ENCODE assay signal across 31 mouse cellular contexts in genomic region chr19:4567665-4568064, GRCm38 (mm10). TPM values are rescaled to one million over a fixed set of nuclear protein-coding genes. Genes with fewer than 3 reads are reported as not detected.
DNase-seq lines count a peak whose midpoint lies in the region; ATAC-seq and TF ChIP-seq lines count a peak whose summit lies in the region.
"Had no signal": no experiment of that assay in that cellular context is flagged by ENCODE, and none has a peak within 500 bp of the region (broad histone marks: within the 10 kb centered on the region; RNA-seq: fewer than 3 reads in every experiment).

No protein-coding gene starts in this region.

- H3K9me3 ChIP-seq in liver, embryonic 12.5 days (replicated peaks), result no peaks in the 10 kb centered on the region
- H3K9me3 ChIP-seq in liver, postnatal 0 days (ENCODE audit: low read length), result no peaks in the 10 kb centered on the region
- H3K9me3 ChIP-seq: embryonic facial prominence, embryonic 12.5 days; G1E; heart, embryonic 13.5 days; limb, embryonic 13.5 days; lung, embryonic 15.5 days; midbrain, embryonic 12.5 days; neural tube, embryonic 13.5 days; stomach, embryonic 15.5 days had no signal

- no peak for TF ChIP-seq EP300 in liver, postnatal 0 days (IDR thresholded peaks at IDR 0.05; ENCODE audit: low read depth)

- 46% methylated on average over 2 of the region's 2 CpGs for WGBS in liver, embryonic 12.5 days (ENCODE audit: insufficient replicate concordance)
- 37% methylated on average over 2 of the region's 2 CpGs for WGBS in liver, postnatal 0 days (ENCODE audit: insufficient replicate concordance)

- peak overlapping the region; percentile 96 for H3K27ac ChIP-seq in liver, embryonic 12.5 days
- H3K27ac ChIP-seq in liver, postnatal 0 days (ENCODE audit: low read depth), result peak overlapping the region; percentile 98
- H3K27ac ChIP-seq: embryonic facial prominence, embryonic 12.5 days; gastrocnemius, adult 2 months; hindbrain, embryonic 14.5 days; limb, embryonic 13.5 days; lung, embryonic 15.5 days; midbrain, embryonic 12.5 days; neural tube, embryonic 13.5 days had no signal

- no peaks in the 10 kb centered on the region for H3K36me3 ChIP-seq in liver, embryonic 12.5 days
- no peaks in the 10 kb centered on the region for H3K36me3 ChIP-seq in liver, postnatal 0 days (replicated peaks; ENCODE audit: insufficient read depth, low read length)
- H3K36me3 ChIP-seq: embryonic facial prominence, embryonic 12.5 days; G1E; heart, embryonic 13.5 days; limb, embryonic 13.5 days; lung, embryonic 15.5 days; midbrain, embryonic 12.5 days; neural tube, embryonic 13.5 days; stomach, embryonic 15.5 days had no signal

- H3K4me3 ChIP-seq in liver, embryonic 12.5 days, result no peak overlapping the region
- no peak overlapping the region for H3K4me3 ChIP-seq in liver, postnatal 0 days (ENCODE audit: low read depth, low read length)
- H3K4me3 ChIP-seq: embryonic facial prominence, embryonic 12.5 days; gastrocnemius, adult 2 months; heart, embryonic 13.5 days; limb, embryonic 13.5 days; lung, embryonic 15.5 days; midbrain, embryonic 12.5 days; neural tube, embryonic 13.5 days; stomach, embryonic 15.5 days had no signal

- TF ChIP-seq CTCF in liver, postnatal 0 days (IDR thresholded peaks at IDR 0.05; ENCODE audit: low read depth), result no peak

- no peak for ATAC-seq in liver, embryonic 12.5 days
- ATAC-seq in liver, postnatal 0 days, result no peak
- ATAC-seq: forebrain, embryonic 14.5 days; intestine, postnatal 0 days; Patski had no signal

- no peaks in the 10 kb centered on the region for H3K27me3 ChIP-seq in liver, embryonic 12.5 days (replicated peaks)
- no peaks in the 10 kb centered on the region for H3K27me3 ChIP-seq in liver, postnatal 0 days (ENCODE audit: insufficient read depth, low read length)
- H3K27me3 ChIP-seq: CH12.LX; embryonic facial prominence, embryonic 12.5 days; heart, embryonic 13.5 days; limb, embryonic 13.5 days; lung, embryonic 15.5 days; neural tube, embryonic 13.5 days; Patski; stomach, embryonic 15.5 days had no signal

- DNase-seq in adrenal gland, adult (ENCODE audit: inconsistent age in 2 of 2, low spot score in 1 of 2), result peak; percentile 25 to 65
- no peak for DNase-seq in adrenal gland, postnatal 14 days
- peak; percentile 21 for DNase-seq in ES-CJ7 (ENCODE audit: low read depth, low spot score)
- DNase-seq in liver, postnatal 0 days, result no peak
- no peak for DNase-seq in heart, adult 18-20 months
- DNase-seq in urinary bladder, postnatal 36 days (ENCODE audit: low spot score in 2 of 2), result no peak
- no peak for DNase-seq in gastrocnemius, postnatal 10 days
- DNase-seq: adrenal gland, adult 2 months; cerebellum, adult 2 months; cerebellum, postnatal 36 days; gastrocnemius, adult 2 months; heart, postnatal 10 days; kidney, adult 9 months; kidney, postnatal 10 days; lung, postnatal 36 days; thymus, adult 18-20 months; thymus, postnatal 25 days had no signal

- H3K9ac ChIP-seq in liver, embryonic 12.5 days, result peak overlapping the region; percentile 52
- H3K9ac ChIP-seq in liver, postnatal 0 days (replicated peaks), result 0 out of 2 replicates have a peak overlapping the region, but pooled peaks have one; percentile 22
- H3K9ac ChIP-seq: embryonic facial prominence, embryonic 12.5 days; heart, embryonic 13.5 days; hindbrain, embryonic 14.5 days; limb, embryonic 13.5 days; lung, embryonic 15.5 days; midbrain, embryonic 12.5 days; neural tube, embryonic 13.5 days; stomach, embryonic 15.5 days had no signal

- H3K4me2 ChIP-seq in liver, embryonic 12.5 days, result no peak overlapping the region
- H3K4me2 ChIP-seq in liver, postnatal 0 days (ENCODE audit: low read depth, low read length), result no peak overlapping the region
- H3K4me2 ChIP-seq: embryonic facial prominence, embryonic 12.5 days; heart, embryonic 13.5 days; hindbrain, embryonic 14.5 days; limb, embryonic 13.5 days; lung, embryonic 15.5 days; midbrain, embryonic 12.5 days; neural tube, embryonic 13.5 days; stomach, embryonic 15.5 days had no signal

- H3K4me1 ChIP-seq in liver, embryonic 12.5 days, result peaks cover 91% of the 10 kb centered on the region
- H3K4me1 ChIP-seq in liver, postnatal 0 days (ENCODE audit: insufficient read depth), result peaks cover 64% of the 10 kb centered on the region
- H3K4me1 ChIP-seq: embryonic facial prominence, embryonic 12.5 days; limb, embryonic 13.5 days; lung, embryonic 15.5 days; stomach, embryonic 15.5 days had no signal

RNA-seq across cellular contexts. Expression of gene Lrfn4, which starts 47.8 kb away (rescaled TPM):
- 6.1 and 7.6 TPM in 2 replicates for total RNA-seq in adrenal gland, postnatal 14 days (2021)
- 2.6 and 2.7 TPM in 2 replicates for polyA plus RNA-seq in liver, embryonic 12.5 days (2016; fragmentation: Nextera tagmentation; extraction: Ambion mirVana)
- 0.15 and 0.21 TPM in 2 replicates for polyA plus RNA-seq in liver, postnatal 0 days (2015; fragmentation: Nextera tagmentation; extraction: Ambion mirVana)
- 1 to 10 TPM; 5.4 to 8.5 TPM for total RNA-seq in heart, adult 18-20 months (2021)
- total RNA-seq in gastrocnemius, postnatal 10 days (2021), result 1 to 10 TPM; 5.1 to 7.1 TPM

RNA-seq across cellular contexts. Expression of gene Pcx, which starts 57.4 kb away (rescaled TPM):
- total RNA-seq in adrenal gland, postnatal 14 days (2021), result 351 and 352 TPM in 2 replicates
- polyA plus RNA-seq in liver, embryonic 12.5 days (2016; fragmentation: Nextera tagmentation; extraction: Ambion mirVana), result 34.3 and 34.8 TPM in 2 replicates
- polyA plus RNA-seq in liver, postnatal 0 days (2015; fragmentation: Nextera tagmentation; extraction: Ambion mirVana), result 220 and 283 TPM in 2 replicates
- 10 to 100 TPM; 44.9 to 96.4 TPM for total RNA-seq in heart, adult 18-20 months (2021)
- 10 to 100 TPM; 12.7 to 18.1 TPM for total RNA-seq in gastrocnemius, postnatal 10 days (2021)

RNA-seq across cellular contexts. Expression of gene Rce1, which starts 57.8 kb away (rescaled TPM):
- 26.1 and 28.6 TPM in 2 replicates for total RNA-seq in adrenal gland, postnatal 14 days (2021)
- polyA plus RNA-seq in liver, embryonic 12.5 days (2016; fragmentation: Nextera tagmentation; extraction: Ambion mirVana), result 35.9 and 39.3 TPM in 2 replicates
- 16.6 and 17.3 TPM in 2 replicates for polyA plus RNA-seq in liver, postnatal 0 days (2015; fragmentation: Nextera tagmentation; extraction: Ambion mirVana)
- 10 to 100 TPM in 1 of 2 experiments, 1 to 10 TPM in 1; 9.1 to 10.3 TPM for total RNA-seq in heart, adult 18-20 months (2021)
- 10 to 100 TPM in 1 of 2 experiments, 1 to 10 TPM in 1; 8.8 to 10.1 TPM for total RNA-seq in gastrocnemius, postnatal 10 days (2021)

Comparison
In these comparisons a context has a peak if more than half of its experiments do, and no peak if none do; other contexts are left out.
1. DNase-seq: peak in adrenal gland, adult (2 of 2) and ES-CJ7 (single experiment); none in adrenal gland, postnatal 14 days (single experiment), liver, postnatal 0 days (single experiment), heart, adult 18-20 months (0 of 2), urinary bladder, postnatal 36 days (0 of 2) and gastrocnemius, postnatal 10 days (single experiment).